Mouse (Mus musculus) urinary bladder, postnatal 14 days (tissue): ENCODE measurements around the gene Cldn7.

Source experiments
- DNase-seq: peaks from one replicate; pipeline ENCODE4 v3.0.0; 2021; ENCODE audit warnings: low spot score

Cldn7 gene

DNA sequence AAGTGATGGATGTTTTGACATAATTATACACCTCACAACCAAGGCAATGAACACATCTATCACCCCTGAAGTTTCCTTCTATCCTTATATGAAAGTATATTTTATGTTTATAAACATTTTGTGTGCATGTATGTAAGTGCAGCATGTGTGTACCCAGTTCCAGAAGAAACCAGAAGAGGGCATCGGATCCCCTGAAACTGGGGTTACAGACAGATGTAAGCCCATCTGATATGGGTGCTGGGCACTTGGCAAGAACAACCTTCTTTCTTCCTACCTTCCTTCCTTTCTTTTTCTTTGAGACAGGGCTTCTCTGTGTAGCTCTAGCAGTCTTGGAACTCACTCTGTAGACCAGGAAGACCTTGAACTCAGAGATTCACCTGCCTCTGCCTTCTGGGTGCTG lies 8.4 kb upstream of the Cldn7 start:
- DNase-seq = no peak

DNA sequence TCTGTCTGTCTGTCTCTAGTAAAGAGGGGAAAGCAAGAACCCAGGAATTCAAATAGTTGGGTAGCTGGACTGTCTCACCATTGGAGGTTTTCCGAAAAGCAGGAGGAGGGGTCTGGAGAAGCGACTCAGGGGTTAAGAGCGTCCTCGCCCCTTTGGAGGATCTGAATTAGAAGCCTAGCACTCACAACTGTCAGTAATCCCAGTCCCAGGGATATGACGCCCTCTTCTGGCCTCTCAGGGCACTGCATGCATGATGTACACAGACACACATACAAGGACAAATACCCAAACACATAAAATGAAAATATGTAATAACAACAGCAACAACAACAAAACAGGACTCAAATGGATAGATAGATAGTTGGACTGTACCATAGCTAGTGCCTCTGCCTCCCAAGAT lies 4.0 kb upstream of the Cldn7 start:
- no peak for DNase-seq

DNA sequence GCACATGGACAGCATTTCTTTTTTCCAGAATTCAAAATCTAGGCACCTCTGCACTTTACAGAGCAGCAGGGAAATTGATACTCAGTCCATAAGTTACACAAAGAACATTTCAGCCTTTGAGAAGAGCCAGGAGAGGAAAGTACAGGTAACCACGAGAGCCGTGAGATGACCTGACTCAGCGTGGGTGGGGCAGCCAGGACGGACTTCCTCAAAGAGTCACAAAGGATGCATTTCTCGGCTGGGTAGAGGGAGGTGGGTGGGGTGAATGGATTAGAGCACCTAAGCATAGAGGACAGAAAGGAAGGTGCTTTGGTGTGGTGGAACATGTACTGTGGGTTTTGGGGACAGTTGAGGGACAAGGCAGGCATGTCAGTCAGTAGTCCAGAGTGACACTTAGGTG lies 2.7 kb upstream of the Cldn7 start:
- peak; percentile 67 for DNase-seq

DNA sequence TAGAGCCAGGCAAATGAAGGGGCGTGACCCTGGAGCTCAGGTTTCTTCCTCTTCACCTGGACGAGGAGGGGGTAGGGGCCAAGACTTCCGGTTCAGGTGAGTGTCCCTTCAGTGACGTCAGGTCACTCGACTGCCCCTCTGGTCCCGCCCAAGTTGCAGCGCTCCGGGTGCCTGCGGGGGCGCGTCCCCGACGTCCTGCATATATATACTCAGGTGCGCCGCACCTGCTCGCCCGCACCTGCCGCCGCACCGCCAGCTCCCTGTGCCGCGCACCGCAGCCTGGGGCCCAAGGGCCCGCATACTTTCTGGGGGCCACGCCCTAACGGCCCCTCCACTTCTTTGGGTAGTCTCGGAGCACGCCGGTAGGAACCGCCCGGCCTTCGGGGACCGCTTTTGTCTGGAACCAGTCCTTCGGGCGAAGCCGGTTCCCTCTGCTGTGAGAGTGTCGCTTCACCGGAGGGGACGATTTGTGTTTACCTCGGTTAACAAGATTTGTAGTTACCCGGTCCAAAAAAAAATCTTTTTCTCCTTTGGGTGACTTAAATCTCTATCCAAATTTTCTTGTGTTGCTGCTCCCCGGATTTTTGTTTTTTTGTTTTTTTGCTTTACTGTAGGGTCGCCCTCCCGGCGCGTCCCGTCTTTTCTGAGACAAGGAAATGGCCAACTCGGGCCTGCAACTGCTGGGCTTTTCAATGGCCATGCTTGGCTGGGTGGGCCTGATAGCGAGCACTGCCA lies 859 bp downstream of the Cldn7 start:
- DNase-seq = peak; percentile 86

DNA sequence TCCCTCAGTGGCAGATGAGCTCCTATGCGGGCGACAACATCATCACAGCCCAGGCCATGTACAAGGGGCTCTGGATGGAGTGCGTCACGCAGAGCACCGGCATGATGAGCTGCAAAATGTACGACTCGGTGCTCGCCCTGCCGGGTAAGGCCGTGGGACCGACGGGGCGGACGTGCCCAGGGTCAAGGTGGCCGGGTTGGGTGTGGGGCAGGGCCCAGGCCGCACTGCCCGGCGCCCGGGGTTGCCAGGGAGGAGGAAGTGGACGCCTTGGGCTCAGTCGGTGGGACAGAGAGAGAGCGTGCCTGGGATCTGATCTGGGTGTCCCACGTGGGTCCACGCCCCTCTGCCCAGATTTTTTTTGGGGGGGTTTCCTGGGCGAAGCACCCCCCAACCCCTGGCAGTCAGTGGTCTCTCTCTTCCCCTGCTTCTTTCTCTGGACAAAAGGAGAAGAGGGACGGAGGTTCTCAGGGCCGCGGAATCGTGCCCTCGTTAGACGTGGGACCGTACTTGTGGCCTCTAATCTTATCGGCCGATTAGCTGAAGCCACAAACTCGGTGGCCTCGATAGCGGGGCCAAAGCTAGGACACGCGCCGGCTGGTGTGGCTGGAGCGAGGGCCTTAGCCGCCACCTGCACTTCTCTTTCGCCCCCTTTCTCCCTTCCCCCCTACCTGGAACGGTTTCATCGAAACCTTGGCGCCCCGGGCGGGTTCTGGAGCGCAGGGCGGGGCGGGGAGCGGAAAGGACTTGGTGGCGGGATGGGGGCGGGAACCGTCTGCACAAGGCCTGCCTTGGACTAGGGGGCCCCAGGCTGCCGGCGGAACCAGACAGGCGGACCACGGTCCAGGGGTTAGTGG lies 1.7 kb downstream of the Cldn7 start:
- DNase-seq = peak; percentile 70

DNA sequence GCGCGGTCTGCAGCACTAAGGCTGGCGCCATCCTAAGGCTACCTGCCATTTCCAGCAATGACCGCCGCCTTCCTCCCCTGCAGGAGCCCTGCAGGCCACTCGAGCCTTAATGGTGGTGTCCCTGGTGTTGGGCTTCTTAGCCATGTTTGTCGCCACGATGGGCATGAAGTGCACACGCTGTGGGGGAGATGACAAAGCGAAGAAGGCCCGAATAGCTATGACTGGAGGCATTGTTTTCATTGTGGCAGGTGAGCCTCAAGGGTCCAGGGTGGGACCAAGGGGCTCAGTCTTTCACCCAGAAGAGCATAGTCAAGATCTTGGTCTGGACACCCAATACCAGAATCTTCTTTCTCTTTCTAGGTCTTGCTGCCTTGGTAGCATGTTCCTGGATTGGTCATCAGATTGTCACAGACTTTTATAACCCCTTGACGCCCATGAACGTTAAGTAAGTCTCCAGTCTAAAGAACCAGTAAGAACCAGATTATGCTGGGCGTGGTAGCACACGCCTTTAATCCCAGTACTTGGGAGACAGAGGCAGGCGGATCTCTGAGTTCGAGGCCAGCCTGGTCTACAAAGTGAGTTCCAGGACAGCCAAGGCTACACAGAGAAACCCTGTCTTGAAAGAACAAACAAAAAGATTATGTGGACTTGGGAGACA lies 2.4 kb downstream of the Cldn7 start:
- DNase-seq = no peak

DNA sequence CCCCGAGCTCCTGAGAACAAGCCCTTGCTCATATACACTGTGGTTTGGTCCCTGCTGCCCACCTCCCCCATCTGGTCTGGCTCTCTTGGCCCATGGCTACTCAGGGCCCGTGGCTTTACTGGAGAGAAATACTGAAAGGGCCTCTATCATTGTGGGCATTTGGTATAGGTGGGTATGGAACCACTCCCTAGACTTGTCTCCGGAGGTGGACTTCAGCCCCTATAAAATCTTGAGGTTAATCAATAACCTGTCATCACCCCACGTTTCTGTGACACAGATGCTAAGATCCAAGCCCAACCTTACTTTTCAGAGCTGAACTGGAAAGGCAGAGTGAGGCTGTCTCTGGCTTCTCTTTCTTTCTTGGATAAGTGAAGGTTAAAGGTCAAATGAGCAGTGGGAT lies 4.2 kb downstream of the Cldn7 start:
- no peak for DNase-seq

DNA sequence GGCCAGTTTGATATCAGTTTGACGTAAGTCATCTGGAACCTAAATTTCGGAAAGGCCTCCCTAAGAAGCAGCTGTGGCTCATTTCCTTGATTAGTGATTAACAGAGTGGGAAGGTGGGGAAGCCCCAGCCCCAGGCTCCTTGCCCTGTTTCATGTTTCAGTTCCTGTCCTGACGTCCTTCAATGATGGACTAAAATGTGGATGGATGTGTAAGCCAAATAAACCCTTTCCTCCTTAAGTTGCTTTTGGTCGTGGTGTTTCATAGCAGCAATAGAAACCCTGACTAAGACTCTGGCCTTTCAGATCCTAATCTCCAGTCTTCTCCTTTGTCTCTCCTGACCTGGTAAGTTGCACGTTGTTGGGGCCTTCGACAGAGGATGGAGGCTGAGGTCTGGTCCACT lies 5.6 kb downstream of the Cldn7 start:
- DNase-seq = no peak

DNA sequence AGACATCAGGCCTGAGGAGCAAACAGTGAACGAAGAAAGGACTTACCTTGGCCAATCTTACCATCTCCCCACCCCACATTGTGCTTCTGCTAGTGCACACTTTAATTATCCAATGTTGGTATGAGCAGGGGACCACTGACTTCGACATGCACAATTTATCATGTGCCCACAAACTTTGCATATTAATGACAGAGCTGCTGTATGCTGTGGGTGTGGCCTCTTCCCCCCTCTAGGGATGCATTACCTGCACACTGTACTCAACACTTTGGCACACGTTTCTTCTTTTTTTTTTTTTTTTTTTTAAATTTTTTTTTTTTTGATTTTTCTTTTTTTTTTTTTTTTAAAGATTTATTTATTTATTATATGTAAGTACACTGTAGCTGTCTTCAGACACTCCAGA lies 6.2 kb downstream of the Cldn7 start:
- DNase-seq = no peak

DNA sequence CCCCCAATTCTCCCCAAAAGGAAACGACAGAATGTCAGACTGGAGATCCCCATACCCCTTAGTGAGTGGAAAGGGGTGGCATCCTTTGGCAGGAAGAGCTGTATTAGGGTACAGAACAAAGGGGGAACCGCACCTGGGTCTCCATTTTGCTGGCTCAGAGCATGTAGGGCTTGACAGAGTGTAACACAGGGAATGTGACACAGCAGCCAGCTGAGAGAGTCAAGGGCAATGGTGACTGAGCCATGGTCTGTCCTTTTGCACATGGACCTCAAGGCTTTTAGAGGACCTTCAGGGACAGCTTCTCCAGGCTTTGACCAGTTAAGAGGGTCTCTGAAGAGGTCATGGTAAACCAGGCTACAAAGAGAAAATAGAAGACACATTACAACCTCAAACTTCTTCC lies 10.3 kb downstream of the Cldn7 start:
- no peak for DNase-seq

DNA sequence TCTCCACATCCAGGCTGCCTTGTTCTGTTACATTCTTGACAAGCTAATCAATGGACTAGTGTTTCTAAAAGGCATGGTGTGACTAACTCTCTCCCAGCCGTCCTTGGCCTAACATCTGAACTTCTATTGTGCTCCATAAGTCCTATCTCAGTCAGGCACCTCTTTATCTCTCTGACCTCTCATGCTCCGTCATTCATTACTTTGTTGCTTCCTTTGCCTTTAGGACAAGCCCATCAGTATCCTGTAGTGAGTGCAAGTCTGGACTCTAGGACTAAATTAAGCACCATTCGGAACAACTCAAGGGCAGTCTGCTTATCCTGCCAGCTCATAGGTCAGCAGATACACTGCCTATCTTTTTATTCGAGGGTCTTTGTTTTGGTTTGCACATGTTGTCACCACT lies 11.7 kb downstream of the Cldn7 start:
- DNase-seq = no peak

DNA sequence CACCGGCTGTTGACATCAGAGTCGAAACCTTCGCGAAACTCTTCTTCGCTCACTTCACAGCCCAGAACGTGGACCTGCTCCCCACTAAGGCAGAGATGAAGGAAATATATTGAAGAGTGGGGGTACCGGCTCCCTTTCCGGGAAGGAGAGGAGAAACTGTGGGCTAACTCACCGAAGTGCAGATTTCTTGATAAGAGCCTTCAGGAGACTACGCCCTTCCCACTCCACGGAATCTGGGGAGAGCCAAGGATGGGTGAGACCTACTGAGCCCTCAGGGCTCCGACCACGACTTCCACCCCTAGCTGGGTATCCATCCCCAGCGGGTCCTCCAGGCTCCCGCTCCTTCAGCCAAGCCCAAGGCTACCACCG lies 15.2 kb downstream of the Cldn7 start:
- DNase-seq = no peak

DNA sequence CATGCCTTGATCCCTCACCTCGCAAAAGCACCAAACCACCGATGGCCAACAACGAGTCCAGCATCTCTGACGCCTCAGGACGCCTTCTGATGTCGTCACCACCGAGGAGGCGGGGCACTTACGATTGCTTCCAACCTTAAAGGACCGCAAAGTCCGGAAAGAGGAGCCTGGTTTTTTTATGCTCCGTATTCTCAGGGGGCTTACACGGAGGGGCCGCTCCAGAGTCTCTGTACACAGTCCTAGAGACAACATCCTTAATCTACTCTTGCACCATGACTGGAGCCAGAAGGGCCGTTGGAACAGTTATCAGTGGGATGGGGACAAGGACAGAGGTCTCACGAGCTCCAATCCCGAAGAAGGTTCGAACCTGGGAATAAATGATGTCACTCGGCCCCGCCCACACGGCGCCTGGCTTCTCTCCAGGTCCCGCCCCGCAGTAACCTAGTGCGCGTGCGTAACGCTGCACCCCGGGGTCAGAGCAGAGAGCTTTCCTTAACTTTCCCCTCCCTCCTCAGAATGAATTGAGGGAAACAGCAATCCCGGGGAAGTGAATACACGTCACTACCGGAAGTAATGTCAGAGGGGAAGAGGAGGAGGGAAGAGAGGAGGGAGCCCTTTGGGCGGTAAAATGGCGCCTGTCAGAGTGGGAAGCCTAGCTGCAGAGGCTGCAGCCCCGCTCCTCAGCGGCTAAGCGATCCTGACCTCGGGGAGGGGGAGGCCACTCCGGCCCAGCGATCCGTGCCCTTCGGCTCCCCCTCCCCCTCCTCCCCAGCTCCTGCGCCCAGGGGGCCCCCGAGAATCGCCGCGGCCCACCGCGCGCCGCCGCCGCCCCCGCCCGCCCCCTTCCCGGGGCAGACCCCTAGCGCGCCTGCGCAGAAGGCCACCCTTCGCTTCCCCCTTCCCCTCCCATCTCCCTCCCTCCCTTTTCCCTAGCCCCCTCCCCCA lies 15.9 kb downstream of the Cldn7 start:
- peak; percentile 96 for DNase-seq

DNA sequence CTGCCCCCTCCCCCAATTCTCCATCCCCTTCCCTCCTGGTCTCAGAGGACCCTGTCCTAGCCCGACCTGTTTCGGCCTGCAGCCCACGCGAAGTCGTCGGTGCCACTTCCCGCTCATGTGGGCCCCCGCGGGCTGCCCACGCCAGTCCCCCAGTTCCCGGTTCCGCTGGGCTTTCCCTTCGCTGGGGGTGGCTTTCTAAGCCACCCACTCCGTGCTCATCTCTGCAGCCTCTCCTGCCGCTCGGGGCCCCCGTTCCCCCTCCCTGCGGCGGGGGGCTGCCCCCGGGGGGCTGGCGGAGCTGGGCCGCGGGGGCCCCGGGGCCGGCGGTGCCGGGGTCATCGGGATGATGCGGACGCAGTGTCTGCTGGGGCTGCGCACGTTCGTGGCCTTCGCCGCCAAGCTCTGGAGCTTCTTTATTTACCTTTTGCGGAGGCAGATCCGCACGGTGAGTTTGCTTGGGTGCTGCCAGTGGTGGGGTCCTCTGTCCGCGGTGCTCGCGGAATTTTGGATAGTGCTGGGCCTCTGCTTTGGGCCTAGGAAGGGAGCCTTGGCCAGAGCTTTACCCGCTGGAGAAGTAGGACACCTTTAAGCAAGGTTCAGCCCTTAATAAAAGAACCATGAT lies 16.7 kb downstream of the Cldn7 start, which contains the start of gene Ctdnep1:
Gene Ctdnep1, plus strand, starts transcription at position 16 of the 622 bp plus-strand sequence.
- no peak for DNase-seq

DNA sequence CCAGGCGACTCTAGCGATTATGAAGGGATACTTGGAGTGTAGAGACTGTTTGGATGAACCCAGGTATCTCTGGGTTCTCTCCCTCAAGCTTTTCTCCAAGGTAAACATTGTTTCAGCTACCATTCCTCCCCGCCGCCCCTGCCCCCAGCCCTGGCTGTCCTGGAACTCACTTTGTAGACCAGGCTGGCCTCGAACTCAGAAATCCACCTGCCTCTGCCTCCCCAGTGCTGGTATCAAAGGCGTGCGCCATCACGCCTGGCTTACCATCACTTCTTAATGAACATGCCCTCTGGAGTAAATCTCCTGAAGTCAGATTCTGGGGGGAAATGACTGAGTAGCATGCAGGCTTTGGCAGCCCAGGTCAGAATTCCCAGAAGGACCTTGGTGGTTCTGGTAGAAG lies 17.6 kb downstream of the Cldn7 start, which contains the start of gene Elp5:
Gene Elp5, minus strand, starts transcription at position 293 of the 400 bp plus-strand sequence.
- no peak for DNase-seq

DNA sequence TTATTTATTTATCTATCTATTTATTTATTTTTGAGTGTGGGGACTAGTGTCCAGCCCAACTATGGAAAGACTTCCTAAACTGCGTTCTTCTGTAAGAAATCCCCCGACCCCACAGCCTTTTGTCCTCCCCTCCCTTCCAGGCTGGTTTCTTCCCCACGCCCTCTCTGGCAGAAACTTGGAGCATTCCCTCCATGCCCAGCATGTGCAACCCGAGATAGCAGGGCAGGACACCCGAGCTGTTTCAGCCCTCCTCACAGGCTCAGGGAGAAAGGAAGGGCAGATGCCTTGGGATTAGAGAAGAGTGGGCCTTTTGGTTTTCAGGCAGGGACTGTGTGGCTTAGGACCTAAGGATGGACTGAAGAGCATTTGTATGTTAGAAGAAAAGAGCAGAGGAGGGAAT lies 18.3 kb downstream of the Cldn7 start:
- no peak for DNase-seq

DNA sequence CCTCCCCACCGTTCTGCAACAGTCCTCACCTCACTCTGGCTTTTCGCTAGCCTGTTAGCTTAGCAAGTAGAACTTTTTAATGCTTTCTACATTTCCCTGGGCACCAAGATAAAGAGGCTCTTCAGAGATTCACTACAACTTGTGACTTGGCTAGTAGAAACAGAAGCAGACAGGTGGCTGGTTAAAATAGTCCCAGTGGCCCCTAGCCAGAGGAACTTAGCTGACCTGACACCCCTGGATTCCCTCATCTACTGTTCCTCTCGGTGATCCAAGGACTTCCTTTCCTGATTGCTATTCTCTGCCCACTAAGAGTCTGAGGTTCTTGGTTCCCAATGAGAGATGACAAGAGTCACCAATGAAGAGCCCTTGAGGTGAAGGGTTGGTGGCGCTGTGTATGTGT lies 18.8 kb downstream of the Cldn7 start:
- no peak for DNase-seq

DNA sequence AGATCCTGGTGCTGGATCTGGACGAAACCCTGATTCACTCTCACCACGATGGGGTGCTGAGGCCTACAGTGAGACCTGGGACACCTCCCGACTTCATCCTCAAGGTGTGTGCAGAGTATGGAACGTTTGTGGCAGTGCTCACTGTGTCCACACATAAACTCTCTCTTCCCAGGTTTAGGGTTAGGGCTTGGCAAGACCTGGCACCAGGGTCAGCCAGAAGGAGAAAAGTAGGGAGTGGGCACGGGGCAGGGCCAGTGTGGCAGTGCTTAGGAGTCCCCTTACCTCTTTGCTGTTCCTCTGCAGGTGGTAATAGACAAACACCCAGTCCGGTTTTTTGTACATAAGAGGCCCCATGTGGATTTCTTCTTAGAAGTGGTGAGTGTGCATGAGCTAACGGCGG lies 19.9 kb downstream of the Cldn7 start:
- no peak for DNase-seq

DNA sequence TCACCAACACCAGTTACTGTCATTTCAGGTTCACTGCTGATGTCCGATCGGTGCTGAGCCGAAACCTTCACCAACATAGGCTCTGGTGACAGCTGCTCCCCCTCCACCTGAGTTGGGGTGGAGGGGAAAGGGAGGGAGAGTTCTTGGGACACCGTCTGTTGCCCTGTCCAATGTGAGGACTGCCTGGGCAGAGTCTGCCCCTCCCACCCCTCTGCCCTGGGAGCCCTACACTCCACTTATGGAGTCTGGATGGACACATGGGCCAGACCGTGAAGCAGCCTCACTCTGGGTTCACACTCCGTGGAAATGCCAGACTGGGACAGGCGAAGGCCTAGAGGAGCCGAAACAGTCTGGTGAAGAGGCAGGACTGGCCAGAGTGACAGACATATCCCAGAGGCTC lies 25.4 kb downstream of the Cldn7 start:
- DNase-seq = no peak

DNA sequence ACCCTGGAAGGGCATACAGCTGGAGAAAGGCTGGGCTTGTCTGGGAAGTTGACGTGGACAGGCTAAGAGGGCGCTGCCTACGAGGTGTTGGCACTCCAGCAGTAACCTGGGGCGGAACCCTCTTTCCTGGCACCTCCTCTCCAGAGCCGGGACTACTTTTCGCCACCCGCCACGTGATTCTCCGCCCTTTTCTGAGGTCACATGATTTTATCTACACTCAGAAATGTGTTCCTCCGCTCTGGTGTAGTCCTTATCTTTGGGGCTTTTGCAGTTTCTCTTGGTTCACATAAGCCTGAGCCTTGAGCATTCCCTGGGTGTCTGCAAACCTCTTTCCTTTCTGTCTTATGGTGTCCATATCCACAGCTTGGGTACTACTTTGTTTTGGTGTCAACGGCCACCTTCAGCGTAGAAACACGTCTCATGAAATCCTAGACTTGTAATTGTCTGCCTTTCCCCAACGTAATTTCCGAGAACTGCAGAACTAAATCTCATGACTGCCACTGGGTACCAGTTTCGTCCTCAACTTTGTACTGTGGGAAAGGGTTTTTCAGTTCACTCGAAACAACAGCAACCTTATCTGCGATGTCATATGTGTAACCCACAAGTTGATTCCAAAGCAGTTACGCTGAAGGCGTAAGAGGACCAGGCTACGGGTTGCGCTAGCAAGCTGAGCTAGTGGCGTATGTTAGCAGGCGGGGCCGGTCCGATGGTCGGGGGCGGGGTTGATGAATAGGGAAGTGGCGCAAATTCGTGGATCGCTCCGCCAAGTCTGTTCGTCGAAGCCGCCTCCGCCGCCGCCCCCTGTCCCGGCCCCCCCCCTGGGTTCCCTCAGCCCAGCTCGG lies 26.5 kb downstream of the Cldn7 start, which contains the start of gene Gabarap:
Gene Gabarap, plus strand, starts transcription at position 294 of the 842 bp plus-strand sequence.
- DNase-seq = peak; percentile 98
